Mouse (Mus musculus) heart, embryonic 12.5 days (tissue): ENCODE measurements around the gene Iqce. TPM values are rescaled to one million over a fixed set of nuclear protein-coding genes. Genes with fewer than 3 reads are reported as not detected.

Source experiments
- ATAC-seq: fragments of 200-750 bp; cut with Nextera tagmentation; 2 replicates; pipeline ENCODE4 v1.8.0; 2017; ENCODE audit warnings: moderate TSS enrichment, moderate library complexity; ENCODE audit not compliant: insufficient number of reproducible peaks, low FRiP score
- H3K27ac ChIP-seq: fragments of 300-500 bp; sonication (generic); 2 replicates; pipeline ENCODE4 v1.5.1; 2016; ENCODE audit warnings: mild to moderate bottlenecking, moderate library complexity; ENCODE audit not compliant: poor library complexity, severe bottlenecking
- H3K27me3 ChIP-seq: fragments of 300-500 bp; sonication (generic); replicated peaks from 2 replicates; pipeline ENCODE4 v1.6.1; 2016; ENCODE audit warnings: mild to moderate bottlenecking, moderate library complexity
- H3K36me3 ChIP-seq: fragments of 300-500 bp; sonication (generic); 2 replicates; pipeline ENCODE4 v1.6.1; 2016; ENCODE audit warnings: mild to moderate bottlenecking, moderate library complexity
- H3K4me1 ChIP-seq: fragments of 300-500 bp; sonication (generic); replicated peaks from 2 replicates; pipeline ENCODE4 v1.6.1; 2016; ENCODE audit warnings: mild to moderate bottlenecking
- H3K4me2 ChIP-seq: fragments of 300-500 bp; sonication (generic); 2 replicates; pipeline ENCODE4 v1.6.1; 2016; ENCODE audit warnings: mild to moderate bottlenecking, moderate library complexity
- H3K4me3 ChIP-seq: fragments of 300-500 bp; sonication (generic); 2 replicates; pipeline ENCODE4 v1.5.1; 2016; ENCODE audit warnings: mild to moderate bottlenecking
- H3K9ac ChIP-seq: fragments of 300-500 bp; sonication (generic); 2 replicates; pipeline ENCODE4 v1.6.1; 2016; ENCODE audit warnings: mild to moderate bottlenecking, moderate library complexity
- H3K9me3 ChIP-seq: fragments of 300-500 bp; sonication (generic); replicated peaks from 2 replicates; pipeline ENCODE4 v1.6.1; 2016; ENCODE audit warnings: mild to moderate bottlenecking, moderate library complexity
- WGBS: fragments of 180-500 bp; shearing (Covaris S2); methylation state at CpG from one replicate; pipeline ENCODE4 v1.1.7; 2016; 5-methylcytosine and 5-hydroxymethylcytosine counted together
- polyA plus RNA-seq: library from polyadenylated mRNA; unstranded; fragments of >200 nt; fragmentation: Nextera tagmentation; extraction: Ambion mirVana; gene quantifications from 2 replicates; pipeline ENCODE4 v1.2.1, GENCODE M21; 2016

The Iqce gene
- polyA plus RNA-seq, result 12.4 and 15.7 TPM in 2 replicates

GRCm38 (mm10) chr5:140702103-140702513 lies at the start of gene Iqce:
Gene Iqce, minus strand, starts transcription at chr5:140702378.
- no peaks in the 10 kb centered on the region for H3K27me3 ChIP-seq

GRCm38 (mm10) chr5:140750925-140751324 lies 48.7 kb upstream of the Iqce start:
- H3K9ac ChIP-seq, result no peak overlapping the region
- no peak overlapping the region for H3K4me3 ChIP-seq
- H3K27me3 ChIP-seq, result no peaks in the 10 kb centered on the region
- WGBS, result 3% methylated on average over 1 of the region's 2 CpGs
- H3K4me1 ChIP-seq, result peaks cover 8% of the 10 kb centered on the region
- H3K9me3 ChIP-seq, result peaks cover 12% of the 10 kb centered on the region
- no peak overlapping the region for H3K27ac ChIP-seq
- no peak overlapping the region for H3K4me2 ChIP-seq
- no peak for ATAC-seq
- H3K36me3 ChIP-seq, result no peaks in the 10 kb centered on the region

More at GRCm38 (mm10) chr5:140702103-140702513, at the start of gene Iqce:
- H3K4me1 ChIP-seq, result peaks cover 37% of the 10 kb centered on the region
- H3K4me3 ChIP-seq, result peak within 1 kb of the TSS; percentile 74
- peaks cover 12% of the 10 kb centered on the region for H3K36me3 ChIP-seq
- H3K4me2 ChIP-seq, result peak within 1 kb of the TSS; percentile 84
- ATAC-seq, result peak; percentile 40
- peak within 1 kb of the TSS; percentile 77 for H3K9ac ChIP-seq
- under 1% methylated on average over 33 of the region's 33 CpGs for WGBS
- peak within 1 kb of the TSS; percentile 77 for H3K27ac ChIP-seq
- no peaks in the 10 kb centered on the region for H3K9me3 ChIP-seq

GRCm38 (mm10) chr5:140749062-140749875 lies 47.1 kb upstream of the Iqce start:
- H3K4me2 ChIP-seq, result peak overlapping the region; percentile 54
- ATAC-seq, result peak; percentile 71
- H3K9me3 ChIP-seq, result peaks cover 9% of the 10 kb centered on the region
- 12% methylated on average over 12 of the region's 12 CpGs for whole genome bisulfite sequencing
- H3K4me3 ChIP-seq, result peak overlapping the region; percentile 10
- no peaks in the 10 kb centered on the region for H3K27me3 ChIP-seq
- H3K36me3 ChIP-seq, result no peaks in the 10 kb centered on the region
- H3K4me1 ChIP-seq, result 0 out of 2 replicates have a peak, but pooled peaks cover 4% of the 10 kb centered on the region
- H3K27ac ChIP-seq, result no peak overlapping the region
- peak overlapping the region; percentile 20 for H3K9ac ChIP-seq

- Histone ChIP-seq H3K9ac (no peak overlapping the region), H3K36me3 (no peaks in the 10 kb centered on the region), H3K27me3 (no peaks in the 10 kb centered on the region), H3K27ac (no peak overlapping the region), H3K4me1 (0 out of 2 replicates have a peak, but pooled peaks cover 4% of the 10 kb centered on the region), H3K9me3 (peaks cover 9% of the 10 kb centered on the region), H3K4me3 (no peak overlapping the region), H3K4me2 (no peak overlapping the region)
- ATAC-seq, result no peak
- 85% methylated on average over 10 of the region's 10 CpGs for WGBS
These were observed 46.2 kb upstream of the Iqce start for GRCm38 (mm10) chr5:140748425-140748824.

DNA sequence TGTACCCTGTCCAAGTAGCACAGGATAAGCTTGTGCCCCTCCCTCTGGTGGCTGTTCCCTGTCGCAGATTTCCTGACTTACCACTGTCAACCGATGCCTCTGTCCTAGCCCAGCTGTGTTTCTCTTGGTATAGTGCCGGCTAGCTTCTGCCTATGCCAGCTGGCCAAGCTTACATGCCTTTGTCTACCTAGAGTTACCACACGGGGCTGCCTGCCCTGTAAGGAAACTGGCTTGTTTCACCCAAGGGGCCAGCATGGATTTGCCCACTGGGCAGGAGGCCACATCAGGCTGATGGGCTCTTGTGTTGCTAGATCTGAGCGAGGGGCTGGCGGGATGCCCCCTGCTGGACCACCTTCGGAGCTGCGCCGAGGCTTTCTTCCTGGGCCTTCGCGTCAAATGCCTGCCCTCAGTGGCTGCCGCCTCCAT lies 41.5 kb upstream of the Iqce start:
- no peak overlapping the region for H3K27ac ChIP-seq
- H3K4me3 ChIP-seq, result no peak overlapping the region
- H3K9me3 ChIP-seq, result no peaks in the 10 kb centered on the region
- H3K9ac ChIP-seq, result no peak overlapping the region
- H3K4me1 ChIP-seq, result no peaks in the 10 kb centered on the region
- ATAC-seq, result no peak
- H3K36me3 ChIP-seq, result no peaks in the 10 kb centered on the region
- WGBS, result 28% methylated on average over 12 of the region's 12 CpGs
- H3K4me2 ChIP-seq, result no peak overlapping the region
- no peaks in the 10 kb centered on the region for H3K27me3 ChIP-seq

DNA sequence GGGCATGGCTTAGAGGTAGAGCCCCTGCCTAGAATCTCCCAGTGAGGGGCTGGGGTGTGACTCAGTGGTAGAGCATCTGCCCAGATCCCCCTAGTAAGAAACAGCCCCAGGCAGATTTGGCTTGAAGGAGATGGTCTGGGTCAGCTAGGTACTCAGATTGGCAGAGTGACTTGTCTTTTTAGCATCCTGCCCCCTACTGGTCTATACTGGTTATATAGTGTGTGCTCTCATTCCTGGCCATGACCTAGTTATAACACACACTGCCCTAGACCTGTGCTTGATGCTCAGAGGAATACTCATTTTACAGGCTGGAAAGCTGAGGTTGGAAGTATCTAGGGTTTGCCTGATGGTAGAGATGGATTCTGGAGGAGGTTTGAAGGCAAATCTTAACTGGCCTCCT lies 39.7 kb upstream of the Iqce start:
- ATAC-seq, result no peak
- no peak overlapping the region for H3K9ac ChIP-seq

GRCm38 (mm10) chr5:140741040-140741439 lies 38.9 kb upstream of the Iqce start:
- H3K9ac ChIP-seq, result no peak overlapping the region
- no peaks in the 10 kb centered on the region for H3K9me3 ChIP-seq
- H3K4me3 ChIP-seq, result no peak overlapping the region
- H3K27ac ChIP-seq, result no peak overlapping the region
- no peak overlapping the region for H3K4me2 ChIP-seq
- H3K36me3 ChIP-seq, result no peaks in the 10 kb centered on the region
- peaks cover 1% of the 10 kb centered on the region; the same call in 1 of the 2 replicates for H3K4me1 ChIP-seq
- WGBS, result 67% methylated on average over 11 of the region's 11 CpGs
- H3K27me3 ChIP-seq, result peaks cover 20% of the 10 kb centered on the region
- no peak for ATAC-seq

More for the DNA sequence above, 39.7 kb upstream of the Iqce start:
- H3K36me3 ChIP-seq, result no peaks in the 10 kb centered on the region
- no peaks in the 10 kb centered on the region for H3K9me3 ChIP-seq
- H3K27me3 ChIP-seq, result peaks cover 12% of the 10 kb centered on the region
- no peak overlapping the region for H3K27ac ChIP-seq
- H3K4me2 ChIP-seq, result no peak overlapping the region
- H3K4me3 ChIP-seq, result no peak overlapping the region
- H3K4me1 ChIP-seq, result no peaks in the 10 kb centered on the region

DNA sequence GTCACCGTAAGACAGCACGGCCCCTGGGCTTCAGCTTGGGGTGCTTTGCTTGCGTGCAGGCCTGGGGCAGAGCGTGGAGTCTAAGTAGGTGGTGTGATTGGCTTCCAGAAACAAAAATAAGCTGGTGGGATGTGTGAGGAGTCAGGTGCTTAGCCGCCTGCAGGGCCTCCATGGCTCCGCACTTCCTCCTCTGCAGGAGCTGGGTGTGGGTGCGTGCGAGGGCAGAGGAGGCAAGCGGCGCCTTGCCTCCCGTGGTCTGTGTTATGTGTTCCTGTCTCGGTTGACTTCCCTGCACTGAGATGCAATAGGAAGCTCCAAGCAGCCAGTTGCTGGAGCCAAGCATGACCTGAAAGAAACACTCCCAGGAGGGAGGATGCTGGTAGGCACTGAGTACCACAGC lies 37.6 kb upstream of the Iqce start:
- no peak overlapping the region for H3K4me3 ChIP-seq
- whole genome bisulfite sequencing, result 75% methylated on average over 12 of the region's 12 CpGs
- no peak overlapping the region for H3K9ac ChIP-seq
- ATAC-seq, result no peak
- H3K27ac ChIP-seq, result no peak overlapping the region
- H3K4me2 ChIP-seq, result no peak overlapping the region
- H3K36me3 ChIP-seq, result no peaks in the 10 kb centered on the region
- H3K4me1 ChIP-seq, result peaks cover 11% of the 10 kb centered on the region
- H3K27me3 ChIP-seq, result peaks cover 32% of the 10 kb centered on the region
- H3K9me3 ChIP-seq, result no peaks in the 10 kb centered on the region

DNA sequence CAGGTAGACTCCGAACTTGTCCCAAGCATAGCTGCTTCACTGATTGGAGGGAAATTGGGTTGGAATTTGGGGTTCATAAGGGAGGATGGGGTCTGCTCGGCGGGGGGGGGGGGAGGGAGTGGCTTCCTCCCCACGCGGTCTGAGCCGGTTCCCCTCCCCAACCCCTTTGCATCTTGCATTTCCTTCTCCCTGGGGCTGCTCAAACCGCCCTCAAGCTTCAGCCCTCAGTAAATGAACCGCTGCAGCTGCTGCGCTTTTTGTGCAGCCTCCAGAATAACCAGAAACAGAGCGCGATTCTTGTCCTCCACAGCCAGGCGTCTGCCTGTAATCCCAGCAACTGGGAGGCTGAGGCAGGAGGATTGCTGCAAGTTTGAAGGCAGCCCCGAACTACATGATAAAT lies 34.0 kb upstream of the Iqce start:
- WGBS, result 17% methylated on average over 13 of the region's 13 CpGs
- H3K4me3 ChIP-seq, result peak overlapping the region; percentile 39; the same call in 1 of the 2 replicates
- peaks cover 11% of the 10 kb centered on the region for H3K4me1 ChIP-seq
- H3K27me3 ChIP-seq, result peaks cover 40% of the 10 kb centered on the region
- no peak for ATAC-seq
- no peaks in the 10 kb centered on the region for H3K36me3 ChIP-seq
- no peak overlapping the region for H3K9ac ChIP-seq
- no peaks in the 10 kb centered on the region for H3K9me3 ChIP-seq
- H3K27ac ChIP-seq, result no peak overlapping the region
- peak overlapping the region; percentile 69 for H3K4me2 ChIP-seq

- Histone ChIP-seq H3K4me1 (peaks cover 11% of the 10 kb centered on the region), H3K9ac (peak overlapping the region; percentile 47; the same call in 1 of the 2 replicates), H3K27me3 (peaks cover 40% of the 10 kb centered on the region), H3K9me3 (no peaks in the 10 kb centered on the region), H3K4me3 (peak overlapping the region; percentile 39), H3K4me2 (peak overlapping the region; percentile 69), H3K36me3 (no peaks in the 10 kb centered on the region), H3K27ac (no peak overlapping the region)
- ATAC-seq, result peak; percentile 19; the same call in 1 of the 2 replicates
- WGBS, result 1% methylated on average over 22 of the region's 22 CpGs
These were observed 33.1 kb upstream of the Iqce start for GRCm38 (mm10) chr5:140735297-140735696.

- Histone ChIP-seq H3K36me3 (no peaks in the 10 kb centered on the region), H3K4me1 (peaks cover 11% of the 10 kb centered on the region), H3K4me2 (no peak overlapping the region), H3K9me3 (no peaks in the 10 kb centered on the region), H3K27ac (no peak overlapping the region), H3K4me3 (no peak overlapping the region), H3K27me3 (peaks cover 37% of the 10 kb centered on the region), H3K9ac (no peak overlapping the region)
- no peak for ATAC-seq
- WGBS, result 57% methylated on average over 3 of the region's 3 CpGs
These were observed 31.2 kb upstream of the Iqce start for GRCm38 (mm10) chr5:140733336-140733735.
